Mouse (Mus musculus) brain, adult 2 months (tissue): ENCODE results near the gene Tgfb3.
A peak's percentile ranks its signal among the peaks of the same experiment; 100 is the strongest.

Source experiments
- DNase-seq: peaks from one replicate; pipeline ENCODE4 v3.0.0; 2011; ENCODE audit warnings: low read depth, low spot score

The Tgfb3 gene

GRCm38 (mm10) chr12:86079202-86079667 is 394 bp upstream of the Tgfb3 start:
- peak; percentile 95 for DNase-seq

- peak; percentile 46 for DNase-seq
Observed at GRCm38 (mm10) chr12:86078176-86078552, 677 bp downstream of the Tgfb3 start.

- peak; percentile 33 for DNase-seq
Observed at GRCm38 (mm10) chr12:86077736-86078135, 1.1 kb downstream of the Tgfb3 start.

GRCm38 (mm10) chr12:86077322-86077721 is 1.5 kb downstream of the Tgfb3 start:
- peak; percentile 50 for DNase-seq

- peak; percentile 78 for DNase-seq
Observed at GRCm38 (mm10) chr12:86076321-86076901, 2.4 kb downstream of the Tgfb3 start.

- DNase-seq: no peak
Observed at GRCm38 (mm10) chr12:86075358-86075757, 3.5 kb downstream of the Tgfb3 start.

GRCm38 (mm10) chr12:86074681-86075080 is 4.2 kb downstream of the Tgfb3 start:
- peak; percentile 76 for DNase-seq

GRCm38 (mm10) chr12:86071432-86071831 is 7.4 kb downstream of the Tgfb3 start:
- DNase-seq: peak; percentile 72

GRCm38 (mm10) chr12:86064796-86065195 is 14.0 kb downstream of the Tgfb3 start:
- DNase-seq: no peak

- no peak for DNase-seq
Observed at GRCm38 (mm10) chr12:86059341-86059740, 19.5 kb downstream of the Tgfb3 start.

GRCm38 (mm10) chr12:86057516-86057915 is 21.3 kb downstream of the Tgfb3 start:
- no peak for DNase-seq

- DNase-seq: peak; percentile 24
Observed at GRCm38 (mm10) chr12:86056976-86057375, 21.9 kb downstream of the Tgfb3 start.

- peak; percentile 34 for DNase-seq
Observed at GRCm38 (mm10) chr12:86055306-86055705, 23.5 kb downstream of the Tgfb3 start.

GRCm38 (mm10) chr12:86051477-86051876 is 27.4 kb downstream of the Tgfb3 start:
- DNase-seq: no peak

- no peak for DNase-seq
Observed at GRCm38 (mm10) chr12:86049813-86050212, 29.0 kb downstream of the Tgfb3 start.

- DNase-seq: no peak
Observed at GRCm38 (mm10) chr12:86047376-86047775, 31.5 kb downstream of the Tgfb3 start.

GRCm38 (mm10) chr12:86046776-86047175 is 32.1 kb downstream of the Tgfb3 start:
- DNase-seq: no peak

- DNase-seq: no peak
Observed at GRCm38 (mm10) chr12:86046141-86046540, 32.7 kb downstream of the Tgfb3 start.

- no peak for DNase-seq
Observed at GRCm38 (mm10) chr12:86039751-86040150, 39.1 kb downstream of the Tgfb3 start.

GRCm38 (mm10) chr12:86039078-86039477 is 39.8 kb downstream of the Tgfb3 start:
- no peak for DNase-seq

- peak; percentile 31 for DNase-seq
Observed at GRCm38 (mm10) chr12:86037235-86037921, 41.5 kb downstream of the Tgfb3 start.

- no peak for DNase-seq
Observed at GRCm38 (mm10) chr12:86036368-86037166, 42.3 kb downstream of the Tgfb3 start.
